Mouse (Mus musculus): Measurements from ENCODE around the gene Tec.

Tec gene

DNA sequence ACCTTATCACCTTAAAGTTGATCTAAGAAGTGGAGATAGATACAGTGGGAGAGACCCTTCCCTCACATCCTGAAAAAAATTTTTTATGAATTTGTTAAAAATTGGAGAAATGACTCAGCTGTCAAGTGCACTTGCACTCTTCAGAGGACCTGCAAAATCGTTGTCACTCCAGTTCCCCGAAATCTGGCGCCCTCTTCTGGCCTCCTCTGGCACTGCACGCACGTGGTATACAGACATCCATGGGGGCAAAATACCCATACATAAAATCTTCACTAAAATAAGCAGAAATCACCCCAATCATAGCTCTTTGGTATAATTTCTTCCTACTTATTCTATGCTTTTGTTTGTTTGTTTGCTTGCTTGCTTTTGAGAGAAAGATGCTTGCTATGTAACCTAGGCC is 25.7 kb upstream of the Tec start:
- in situ Hi-C loops (cut with MboI; ENCODE audit: low sequenced_read_pairs), result no loop called here

DNA sequence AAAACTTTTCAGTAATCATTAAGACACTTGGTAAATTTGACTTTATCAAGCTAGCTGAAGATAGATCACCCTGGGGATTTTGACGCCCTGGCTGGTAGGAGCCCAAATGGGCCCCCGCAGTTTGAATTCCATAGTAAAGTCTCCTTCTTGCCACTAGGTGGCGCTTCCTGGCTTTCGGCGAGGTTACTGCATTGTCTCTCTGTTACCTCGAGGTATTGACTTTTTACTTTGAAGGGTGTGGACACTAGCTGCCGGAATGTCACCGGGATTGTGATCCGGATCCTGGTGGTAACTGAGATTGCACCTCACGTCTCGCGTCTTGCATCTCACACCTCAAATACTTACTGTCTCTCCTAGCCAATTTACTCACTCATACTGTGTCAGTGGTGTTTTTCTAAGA is 23.3 kb upstream of the Tec start:
- in situ Hi-C loops (cut with MboI; ENCODE audit: low sequenced_read_pairs), result no loop called here

DNA sequence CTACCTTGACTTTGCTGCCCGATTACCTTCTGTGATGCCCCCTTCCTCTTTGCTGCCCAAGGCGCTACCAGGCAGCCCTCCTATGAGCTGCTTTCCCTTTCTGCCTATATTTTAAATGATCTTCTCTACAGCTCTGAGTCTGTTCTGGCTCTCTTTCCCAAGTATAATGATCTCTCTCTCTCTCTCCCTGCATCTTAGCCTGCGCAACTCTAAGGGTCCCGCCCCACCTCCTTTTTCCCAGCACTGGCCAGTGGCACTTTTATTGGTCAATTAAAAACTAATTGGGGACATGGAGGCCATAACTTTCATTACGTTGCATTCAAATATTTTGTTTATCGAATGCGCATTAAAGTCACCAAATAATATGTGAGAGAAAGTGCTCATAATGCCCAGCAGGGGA is 20.0 kb upstream of the Tec start:
- in situ Hi-C loops (cut with MboI; ENCODE audit: low sequenced_read_pairs), result no loop called here

DNA sequence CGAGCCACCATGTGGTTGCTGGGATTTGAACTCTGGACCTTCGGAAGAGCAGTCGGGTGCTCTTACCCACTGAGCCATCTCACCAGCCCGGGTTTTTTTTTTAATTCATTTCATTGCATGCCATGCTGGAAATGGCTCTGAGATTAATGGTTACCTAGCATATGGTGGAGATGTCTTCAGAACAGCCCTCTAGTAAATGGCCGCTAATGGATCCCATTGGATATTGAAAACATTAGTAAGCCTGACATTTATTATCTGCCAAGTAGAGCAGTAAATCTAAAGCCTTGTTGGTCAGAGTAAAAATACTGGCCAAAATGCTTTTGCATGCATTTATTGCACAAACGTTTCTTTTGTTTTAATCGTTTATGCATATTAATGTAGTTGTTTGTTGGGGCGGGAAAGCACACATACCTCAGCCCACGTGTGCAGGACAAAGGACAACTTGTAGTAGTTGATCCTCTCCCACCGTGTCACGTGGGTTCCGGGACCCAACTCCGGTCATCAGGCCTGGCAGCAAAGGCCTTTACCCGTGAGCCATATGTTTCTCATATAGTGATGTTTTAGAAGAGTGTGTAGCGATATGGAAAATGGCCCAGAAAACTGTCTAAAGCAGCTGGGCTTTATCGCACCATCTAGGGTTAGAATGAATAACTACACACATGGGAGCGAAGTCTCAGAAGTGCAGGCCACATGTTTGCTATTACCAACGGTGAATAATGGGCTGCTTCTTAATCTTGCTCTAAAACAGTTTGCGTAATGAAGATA is 18.4 kb upstream of the Tec start:
- in situ Hi-C loops (cut with MboI; ENCODE audit: low sequenced_read_pairs), result no loop called here

DNA sequence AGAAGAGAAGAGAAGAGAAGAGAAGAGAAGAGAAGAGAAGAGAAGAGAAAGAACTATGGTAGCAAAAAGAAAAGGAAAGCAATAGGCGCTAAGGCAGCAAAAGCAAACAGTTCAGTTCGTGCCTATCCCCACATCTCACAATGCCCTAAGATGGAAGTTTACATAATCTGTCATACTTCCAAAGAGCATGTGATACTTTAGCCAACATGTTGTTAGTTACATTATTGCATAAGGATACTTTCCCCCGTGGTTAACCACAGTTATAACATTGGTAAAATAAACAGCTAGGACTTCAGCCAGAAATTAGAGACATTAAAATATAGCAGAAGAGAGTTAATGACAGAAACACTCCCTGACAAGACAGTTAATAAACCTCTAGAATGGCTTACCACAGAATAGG is 15.4 kb upstream of the Tec start:
- in situ Hi-C loops (cut with MboI; ENCODE audit: low sequenced_read_pairs), result no loop called here

DNA sequence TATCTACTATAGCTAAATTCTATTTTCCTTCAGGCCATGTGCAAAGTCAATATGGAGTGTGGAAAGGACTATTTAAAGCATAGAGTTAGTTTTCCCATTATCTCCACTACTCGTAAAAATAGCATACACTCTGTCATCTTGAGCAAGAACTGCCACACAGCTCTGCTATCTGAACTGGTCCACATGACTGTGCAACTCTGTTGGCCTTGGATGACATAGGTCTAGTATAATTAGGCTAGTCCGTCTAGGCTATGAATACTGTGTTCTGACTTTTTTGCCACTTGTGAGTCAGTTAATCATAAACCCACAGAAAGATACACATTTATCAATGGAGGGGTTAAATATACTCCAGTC is 14.1 kb upstream of the Tec start:
- in situ Hi-C loops (cut with MboI; ENCODE audit: low sequenced_read_pairs), result no loop called here

DNA sequence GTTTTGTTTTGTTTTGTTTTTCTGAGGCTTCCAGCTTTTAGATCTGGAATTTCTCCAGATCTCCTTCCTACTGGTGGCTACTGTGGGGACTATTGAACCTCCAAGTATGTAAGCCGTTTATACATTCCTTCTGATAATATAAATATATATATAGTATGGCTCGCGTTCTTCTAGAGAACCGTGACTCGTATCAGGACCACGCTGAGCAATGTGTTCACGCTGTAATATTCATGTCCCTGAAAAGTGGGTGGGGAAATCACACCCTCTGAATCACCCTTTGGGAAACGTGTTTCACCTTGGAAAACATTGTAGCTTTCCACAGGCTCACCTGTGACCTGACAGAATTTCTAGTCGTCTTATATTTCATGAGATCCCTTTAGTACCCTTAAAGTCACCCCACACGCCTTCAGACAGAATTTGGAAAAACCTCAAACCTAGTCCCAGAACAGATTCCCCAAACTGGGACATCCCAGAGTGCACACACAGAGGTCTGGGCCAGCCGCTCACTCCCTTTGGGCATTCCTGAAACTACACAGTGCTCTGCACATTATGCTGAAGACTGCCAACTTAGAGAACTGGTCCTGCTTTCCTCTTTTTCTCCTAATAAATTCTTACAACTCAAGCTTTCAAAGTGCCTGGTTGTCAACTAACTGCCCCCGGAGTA is 13.6 kb upstream of the Tec start:
- in situ Hi-C loops (cut with MboI; ENCODE audit: low sequenced_read_pairs), result no loop called here

DNA sequence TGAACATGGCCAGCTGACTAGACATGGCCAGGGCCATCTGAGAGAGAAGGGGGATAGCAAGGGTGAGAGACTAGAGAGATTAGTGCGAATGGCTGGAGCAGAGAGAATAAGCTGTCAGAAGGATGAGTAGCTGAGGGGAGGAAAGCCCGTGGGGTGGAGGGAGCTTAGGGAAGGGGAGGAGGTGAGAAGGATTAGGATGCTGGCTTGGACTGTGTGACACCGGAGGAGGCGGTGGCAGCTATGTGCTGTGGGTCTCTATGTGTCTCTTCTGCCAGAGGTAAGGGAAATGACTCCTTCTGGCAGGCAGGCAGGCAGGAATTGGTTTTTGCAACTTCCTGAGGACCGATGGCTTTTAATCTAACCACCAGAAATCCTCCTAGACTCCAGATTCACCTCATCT is 11.5 kb upstream of the Tec start:
- in situ Hi-C loops (cut with MboI; ENCODE audit: low sequenced_read_pairs), result no loop called here

DNA sequence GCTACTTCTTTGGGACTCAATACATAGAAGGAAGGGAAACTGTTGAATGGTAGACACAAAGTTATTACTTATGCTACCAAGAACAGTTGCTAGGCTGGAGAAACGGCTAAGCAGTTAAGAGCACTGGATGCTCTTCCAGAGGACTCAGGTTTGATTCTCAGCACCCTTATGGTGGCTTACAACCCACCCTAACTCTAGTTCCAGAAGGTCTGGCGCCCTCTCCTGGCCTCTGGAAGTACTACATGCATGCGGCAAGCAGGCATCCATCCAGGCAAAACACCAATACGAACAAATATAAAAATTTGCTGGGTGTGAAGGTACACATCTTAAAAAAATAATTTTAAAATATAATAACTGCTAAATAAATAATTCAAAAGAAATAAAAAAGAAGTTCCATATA is 2.8 kb upstream of the Tec start:
- in situ Hi-C loops (cut with MboI; ENCODE audit: low sequenced_read_pairs), result no loop called here

DNA sequence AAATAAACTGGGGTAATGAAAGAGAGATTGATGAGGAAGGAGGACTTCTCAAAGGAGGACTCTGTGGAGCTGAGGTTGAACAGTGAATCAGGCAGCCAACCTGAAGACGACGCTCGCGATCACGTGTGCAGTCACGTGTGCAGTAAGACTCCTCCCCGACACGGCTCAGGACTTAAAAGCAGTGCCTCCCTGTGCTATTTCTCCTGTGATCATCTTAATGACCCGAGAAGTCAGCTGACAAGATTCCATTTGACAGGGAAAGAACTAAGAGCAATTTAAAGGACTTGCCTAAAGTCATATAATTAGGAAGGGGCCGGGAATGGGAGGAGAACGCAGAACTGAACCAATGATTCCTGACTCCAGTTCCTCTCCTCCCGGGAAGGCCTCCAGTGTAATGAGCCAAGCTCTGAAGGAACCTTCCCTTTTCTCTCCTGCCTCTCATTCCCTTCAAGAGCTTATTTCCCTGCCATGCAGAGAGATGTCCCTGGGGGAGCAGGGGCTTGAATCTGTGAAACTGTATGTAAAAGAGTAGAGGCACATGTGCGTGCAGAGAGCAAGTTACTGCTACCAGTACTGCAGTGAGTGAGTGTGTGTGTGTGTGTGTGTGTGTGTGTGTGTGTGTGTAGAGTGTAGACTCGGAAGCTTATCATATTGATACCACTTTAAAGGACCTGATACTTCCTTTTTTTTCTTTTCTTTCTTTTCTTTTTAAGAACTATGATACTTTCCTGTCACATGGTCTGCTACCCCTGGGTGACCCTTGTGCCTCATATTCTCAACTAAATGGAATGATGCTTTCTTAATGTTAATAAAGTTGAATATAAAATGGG is 1.7 kb upstream of the Tec start:
- in situ Hi-C loops (cut with MboI; ENCODE audit: low sequenced_read_pairs), result no loop called here

DNA sequence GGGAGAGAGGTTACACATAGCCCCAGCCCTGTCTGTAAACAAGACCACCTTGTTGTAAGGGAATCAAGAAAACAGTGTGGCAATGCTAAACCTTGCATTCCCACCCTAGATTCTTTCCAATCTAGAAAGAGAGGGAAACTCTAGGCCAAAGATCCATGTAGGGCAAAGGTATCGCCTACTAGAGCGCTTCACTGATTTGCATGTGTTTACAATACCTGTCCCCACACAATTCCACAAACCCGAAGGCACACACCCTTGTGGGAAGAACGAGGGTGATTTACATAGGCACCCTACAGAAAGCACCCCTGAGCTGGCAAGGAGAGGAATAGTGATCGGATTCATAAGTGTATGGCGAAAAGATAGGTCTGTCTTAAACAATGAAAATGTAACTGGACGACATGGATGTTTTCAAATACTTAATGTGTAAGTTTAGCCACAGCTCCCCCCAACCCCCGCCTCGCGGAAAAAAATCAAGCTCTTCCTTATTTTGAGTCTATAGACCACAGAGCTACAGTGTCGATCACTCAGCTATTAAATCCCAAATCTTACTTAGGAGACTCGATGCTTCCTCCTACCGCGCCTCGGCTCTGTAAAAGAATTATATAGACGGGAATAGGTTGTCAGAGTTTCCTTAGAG is 1.1 kb downstream of the Tec start:
- in situ Hi-C loops (cut with MboI; ENCODE audit: low sequenced_read_pairs), result no loop called here

DNA sequence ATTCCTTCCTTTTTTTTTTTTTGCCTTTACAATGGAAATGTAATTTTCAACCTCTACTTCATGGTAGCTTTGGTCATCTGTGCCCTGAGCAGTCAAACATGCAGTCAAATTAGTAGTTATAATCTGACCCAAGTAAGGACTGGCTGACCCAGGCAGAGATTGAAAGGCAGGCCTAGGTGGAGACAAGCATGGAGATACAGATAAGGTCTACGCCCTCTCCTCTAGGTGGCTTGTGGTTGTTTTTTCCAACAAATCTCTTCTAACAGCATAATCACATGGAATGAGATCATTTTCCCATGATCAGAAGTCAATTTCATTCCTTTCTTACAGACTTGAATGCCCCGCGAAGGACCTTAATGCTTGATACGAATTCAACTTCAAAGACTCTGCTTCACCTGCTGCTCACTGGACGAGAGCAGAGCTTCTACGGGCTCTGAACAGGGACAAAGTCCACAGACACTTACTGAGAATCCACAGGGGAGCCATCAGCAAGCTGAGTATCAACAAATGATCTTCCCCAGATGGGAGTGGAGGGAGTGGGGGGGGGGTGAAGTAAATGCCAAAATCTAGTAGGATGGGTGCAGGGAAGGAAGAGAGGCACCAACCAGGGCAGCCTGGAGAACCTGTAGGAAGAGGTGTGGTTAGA is 1.9 kb downstream of the Tec start:
- in situ Hi-C loops (cut with MboI; ENCODE audit: low sequenced_read_pairs), result no loop called here

DNA sequence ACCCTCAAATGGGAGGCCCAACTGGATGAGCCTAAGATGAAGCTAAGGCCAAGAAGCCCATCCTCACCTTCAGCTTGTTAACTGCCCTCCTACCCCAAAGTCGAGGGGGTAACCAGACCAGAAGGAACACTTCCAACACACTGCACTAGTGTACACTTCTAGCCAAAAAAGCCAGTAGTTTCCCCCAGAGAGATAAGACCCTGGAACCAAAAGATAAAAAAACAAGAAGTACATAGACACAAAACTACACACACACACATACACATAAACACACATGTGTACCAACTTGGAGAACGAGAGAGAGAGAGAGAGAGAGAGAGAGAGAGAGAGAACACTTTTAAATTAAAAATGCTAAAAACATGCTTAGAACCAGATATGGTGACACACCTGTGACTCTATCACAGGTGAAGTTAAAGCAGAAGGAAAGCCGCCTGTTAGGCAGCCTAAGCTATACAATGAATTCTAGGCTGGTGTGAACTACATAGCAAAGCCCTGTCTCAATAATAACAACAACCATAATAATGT is 3.6 kb downstream of the Tec start:
- in situ Hi-C loops (cut with MboI; ENCODE audit: low sequenced_read_pairs), result no loop called here

DNA sequence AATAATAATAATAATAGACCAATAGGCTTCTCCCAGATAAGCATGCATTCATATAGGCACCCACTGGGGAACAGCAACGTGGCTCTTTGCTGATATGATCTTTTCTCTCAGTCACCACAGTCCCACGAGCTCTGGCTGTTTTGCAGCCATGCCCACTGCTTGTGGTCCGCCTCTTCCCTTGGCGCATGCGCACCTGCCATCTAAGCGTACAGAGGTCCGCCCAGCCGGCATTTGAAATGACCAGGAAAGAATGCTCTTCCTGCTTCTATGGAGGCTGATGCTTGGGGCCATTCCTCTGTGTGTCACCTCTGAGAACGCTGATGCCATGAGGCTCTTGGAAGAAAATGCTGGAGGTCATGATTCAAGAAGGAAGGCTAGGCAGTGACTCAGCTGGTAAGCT is 5.1 kb downstream of the Tec start:
- in situ Hi-C loops (cut with MboI; ENCODE audit: low sequenced_read_pairs), result no loop called here

DNA sequence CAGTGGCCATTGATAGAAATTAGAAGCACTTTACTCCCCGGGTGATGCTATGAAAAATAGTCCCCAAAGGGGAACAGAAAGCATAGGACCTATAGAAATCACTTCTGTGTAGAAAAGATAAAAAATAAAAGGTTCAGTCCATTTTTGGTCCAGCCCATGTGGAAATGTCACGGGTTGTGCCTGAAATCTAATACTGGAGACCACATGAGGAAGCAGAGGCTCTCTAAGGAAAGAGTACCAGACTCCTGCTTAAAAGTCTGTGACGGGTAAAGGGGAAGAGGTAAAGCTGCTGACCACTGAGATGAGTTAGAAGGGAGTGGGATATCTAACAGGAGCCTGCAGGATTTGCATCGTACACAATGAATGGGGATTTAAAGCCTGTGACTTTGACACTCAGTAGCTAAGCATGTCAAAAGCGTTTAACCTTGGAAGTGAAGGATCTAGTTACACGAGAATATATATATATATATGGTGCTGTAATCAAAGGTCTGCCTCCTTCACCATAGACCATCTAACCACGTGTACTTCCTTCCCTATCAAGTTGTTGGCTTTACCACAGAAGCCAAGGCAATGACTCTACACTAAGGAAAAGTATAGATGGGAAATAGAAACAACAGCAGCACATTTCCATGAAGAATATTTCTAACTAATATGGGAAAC is 6.4 kb downstream of the Tec start:
- in situ Hi-C loops (cut with MboI; ENCODE audit: low sequenced_read_pairs), result no loop called here

DNA sequence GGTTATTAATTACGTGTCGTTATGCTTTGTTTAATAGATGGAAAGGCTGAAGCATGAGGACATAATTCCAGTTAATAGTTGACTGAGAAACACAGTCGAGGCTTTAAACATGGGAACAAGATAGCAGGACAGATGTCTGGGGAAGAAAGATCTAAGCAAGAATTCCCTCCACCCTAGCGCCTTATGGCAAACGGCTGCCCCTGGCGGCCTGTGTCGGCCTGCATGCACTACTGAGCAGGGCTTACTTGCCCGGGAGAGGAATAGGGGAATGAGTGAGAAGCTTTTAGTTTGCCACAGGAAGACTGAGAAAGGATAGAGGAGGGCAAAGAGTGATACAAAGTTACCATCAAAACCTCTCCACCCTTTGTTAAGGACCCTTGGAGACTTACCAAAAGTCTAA is 7.4 kb downstream of the Tec start:
- in situ Hi-C loops (cut with MboI; ENCODE audit: low sequenced_read_pairs), result no loop called here

DNA sequence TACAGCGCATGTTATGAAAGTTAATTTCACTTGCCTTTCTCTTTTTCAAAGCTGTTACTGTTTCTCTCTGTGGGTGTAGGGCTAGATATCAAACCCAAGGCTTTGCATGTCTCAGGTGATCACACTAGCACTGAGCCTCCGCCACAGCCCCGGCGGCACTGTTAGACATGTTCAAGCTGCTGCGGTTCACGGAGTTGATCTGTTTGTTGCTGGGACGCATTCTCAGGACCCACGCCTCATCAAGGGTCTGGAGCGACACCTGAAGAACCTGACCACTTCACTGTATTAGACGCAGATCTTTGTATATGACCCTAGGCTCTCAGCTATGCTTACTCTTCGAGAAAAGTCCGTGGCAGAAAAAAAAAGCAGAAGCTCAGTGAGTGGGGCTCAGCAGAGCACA is 10.0 kb downstream of the Tec start:
- in situ Hi-C loops (cut with MboI; ENCODE audit: low sequenced_read_pairs), result no loop called here

DNA sequence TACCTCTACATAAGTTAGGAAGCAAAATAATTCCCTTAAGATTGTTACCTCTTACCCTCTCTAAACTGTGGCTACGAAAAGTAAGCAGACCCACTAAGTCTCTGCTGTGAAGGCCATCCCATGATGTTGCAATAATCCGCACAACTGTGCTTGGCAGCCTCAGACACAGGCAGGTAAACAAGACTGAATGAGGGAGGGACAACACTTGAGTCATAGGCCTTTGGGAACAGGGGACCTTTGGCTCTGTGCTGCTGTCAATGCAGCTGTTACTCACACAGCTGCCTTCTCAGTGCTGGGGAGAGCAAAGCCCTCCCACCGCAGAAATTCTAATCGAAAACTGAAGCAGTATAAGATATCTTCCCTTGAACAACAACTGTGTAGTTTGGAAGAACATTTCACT is 10.5 kb downstream of the Tec start:
- in situ Hi-C loops (cut with MboI; ENCODE audit: low sequenced_read_pairs), result no loop called here

DNA sequence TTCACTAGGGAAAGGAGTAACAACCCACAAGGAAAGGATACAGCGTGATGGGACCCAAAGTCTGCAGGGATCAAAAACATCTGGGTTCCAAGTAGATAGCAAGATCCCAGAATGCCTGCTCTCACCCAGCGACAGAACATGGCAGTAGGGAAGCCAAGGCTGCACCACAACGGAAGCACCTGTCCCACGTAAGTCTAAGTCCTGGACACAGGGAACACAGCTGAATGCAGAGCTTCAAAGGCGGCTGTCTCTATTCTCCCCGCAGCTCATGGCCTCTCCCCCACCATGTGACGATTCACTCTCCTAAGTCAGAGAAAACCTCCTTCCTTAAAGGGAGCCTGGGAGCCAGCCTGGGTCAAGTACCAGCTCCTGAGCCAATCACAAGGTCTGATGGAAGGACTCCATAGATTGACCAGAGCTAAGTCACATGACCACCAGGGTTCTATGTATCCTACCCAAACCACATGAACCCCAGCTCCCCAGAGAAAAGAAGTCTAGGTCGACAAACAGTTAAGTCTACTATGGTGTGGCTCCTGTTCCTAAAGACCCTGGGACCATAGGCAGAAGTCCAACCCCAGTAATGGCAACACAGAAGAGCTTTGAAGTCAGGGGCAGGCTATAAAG is 11.9 kb downstream of the Tec start:
- in situ Hi-C loops (cut with MboI; ENCODE audit: low sequenced_read_pairs), result no loop called here

DNA sequence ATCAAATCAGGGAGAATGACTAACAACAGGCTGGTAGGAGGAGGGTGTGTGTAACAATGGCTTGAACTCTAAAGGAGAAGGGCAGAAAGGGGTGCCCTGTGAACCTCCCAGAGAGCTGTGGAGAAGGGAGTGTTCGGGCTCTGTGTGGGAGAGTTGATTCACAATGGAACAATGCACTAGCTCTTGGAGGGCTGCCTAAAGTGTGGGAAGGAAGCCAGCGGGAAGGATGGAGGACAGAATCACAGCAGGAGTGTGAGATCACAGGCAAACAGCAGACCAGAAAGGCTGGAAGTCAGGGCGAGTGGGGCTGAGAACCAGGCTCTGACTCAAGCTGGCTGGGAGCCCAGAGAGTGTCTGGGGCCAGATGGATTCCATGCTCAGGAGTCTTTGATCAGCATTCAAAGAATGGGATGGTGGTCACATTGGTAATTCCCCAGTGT is 12.6 kb downstream of the Tec start:
- in situ Hi-C loops (cut with MboI; ENCODE audit: low sequenced_read_pairs), result no loop called here

Measured in CH12F3 (cell line).